Mouse (Mus musculus) liver, embryonic 12.5 days (tissue): ENCODE data around the gene Fasn. TPM values are rescaled to one million over a fixed set of nuclear protein-coding genes. Genes with fewer than 3 reads are reported as not detected.
"Not testable (repeated sequence)": the region's sequence is repeated elsewhere in the genome, so short reads cannot be mapped to it uniquely, and the experiment has no call there.

Experiments used
- ATAC-seq: fragments of 200-750 bp; cut with Nextera tagmentation; 2 replicates; pipeline ENCODE4 v1.8.0; 2017; ENCODE audit warnings: moderate number of reproducible peaks, mild to moderate bottlenecking, moderate library complexity
- H3K27ac ChIP-seq: fragments of 300-500 bp; sonication (generic); 2 replicates; pipeline ENCODE4 v1.5.1; 2016; ENCODE audit warnings: mild to moderate bottlenecking
- H3K27me3 ChIP-seq: fragments of 300-500 bp; sonication (generic); replicated peaks from 2 replicates; pipeline ENCODE4 v1.6.1; 2016; ENCODE audit warnings: mild to moderate bottlenecking, moderate library complexity
- H3K36me3 ChIP-seq: fragments of 300-500 bp; sonication (generic); 2 replicates; pipeline ENCODE4 v1.6.1; 2016; ENCODE audit warnings: mild to moderate bottlenecking, moderate library complexity
- H3K4me1 ChIP-seq: fragments of 300-500 bp; sonication (generic); 2 replicates; pipeline ENCODE4 v1.6.1; 2016
- H3K4me2 ChIP-seq: fragments of 300-500 bp; sonication (generic); 2 replicates; pipeline ENCODE4 v1.6.1; 2016; ENCODE audit warnings: mild to moderate bottlenecking, moderate library complexity
- H3K4me3 ChIP-seq: fragments of 300-500 bp; sonication (generic); 2 replicates; pipeline ENCODE4 v1.5.1; 2016; ENCODE audit warnings: mild to moderate bottlenecking, moderate library complexity
- H3K9ac ChIP-seq: fragments of 300-500 bp; sonication (generic); 2 replicates; pipeline ENCODE4 v1.6.1; 2016; ENCODE audit warnings: mild to moderate bottlenecking, moderate library complexity
- H3K9me3 ChIP-seq: fragments of 300-500 bp; sonication (generic); replicated peaks from 2 replicates; pipeline ENCODE4 v1.6.1; 2016; ENCODE audit warnings: mild to moderate bottlenecking, moderate library complexity
- WGBS: fragments of 180-500 bp; shearing (Covaris S2); methylation state at CpG from one replicate; pipeline ENCODE4 v1.1.7; 2016; ENCODE audit not compliant: insufficient replicate concordance; 5-methylcytosine and 5-hydroxymethylcytosine counted together
- polyA plus RNA-seq: library from polyadenylated mRNA; unstranded; fragments of >200 nt; fragmentation: Nextera tagmentation; extraction: Ambion mirVana; gene quantifications from 2 replicates; pipeline ENCODE4 v1.2.1, GENCODE M21; 2016

Fasn gene
- 35.9 and 40.3 TPM in 2 replicates for polyA plus RNA-seq

- H3K4me3 ChIP-seq = peak within 1 kb of the TSS; percentile 77
- H3K9me3 ChIP-seq = no peaks in the 10 kb centered on the region
- peak within 1 kb of the TSS; percentile 90 for H3K27ac ChIP-seq
- H3K36me3 ChIP-seq = peaks cover 40% of the 10 kb centered on the region
- H3K4me2 ChIP-seq = peak within 1 kb of the TSS; percentile 95
- H3K27me3 ChIP-seq = 0 out of 2 replicates have a peak, but pooled peaks cover 4% of the 10 kb centered on the region
- under 1% methylated on average over 103 of the region's 109 CpGs for WGBS
- ATAC-seq = peak; percentile 83
- H3K9ac ChIP-seq = peak within 1 kb of the TSS; percentile 88
- H3K4me1 ChIP-seq = peaks cover 50% of the 10 kb centered on the region
These were observed at the start of gene Fasn for GRCm38 (mm10) chr11:120823956-120824786. TSS of gene Fasn (minus strand) at chr11:120824547.

- WGBS = 73% methylated on average over 6 of the region's 6 CpGs
- no peak overlapping the region for H3K9ac ChIP-seq
- H3K27ac ChIP-seq = no peak overlapping the region
- H3K4me3 ChIP-seq = no peak overlapping the region
- no peaks in the 10 kb centered on the region for H3K27me3 ChIP-seq
- no peak overlapping the region for H3K4me2 ChIP-seq
- H3K4me1 ChIP-seq = peaks cover 9% of the 10 kb centered on the region
- ATAC-seq = no peak
- H3K9me3 ChIP-seq = no peaks in the 10 kb centered on the region
- no peaks in the 10 kb centered on the region for H3K36me3 ChIP-seq
These were observed 48.9 kb upstream of the Fasn start for GRCm38 (mm10) chr11:120873206-120873605.

- H3K27ac ChIP-seq = no peak overlapping the region
These were observed 47.2 kb upstream of the Fasn start for GRCm38 (mm10) chr11:120871521-120871920.

GRCm38 (mm10) chr11:120865816-120866215 is 41.5 kb upstream of the Fasn start:
- Histone ChIP-seq H3K9ac (no peak overlapping the region), H3K27ac (no peak overlapping the region), H3K36me3 (peaks cover 5% of the 10 kb centered on the region; the same call in 1 of the 2 replicates), H3K4me1 (no peaks in the 10 kb centered on the region), H3K9me3 (no peaks in the 10 kb centered on the region), H3K27me3 (no peaks in the 10 kb centered on the region), H3K4me2 (no peak overlapping the region), H3K4me3 (no peak overlapping the region)
- WGBS = 72% methylated on average over 1 of the region's 1 CpGs
- no peak for ATAC-seq

More at GRCm38 (mm10) chr11:120871521-120871920, 47.2 kb upstream of the Fasn start:
- ATAC-seq = no peak
- H3K4me2 ChIP-seq = no peak overlapping the region
- WGBS = 91% methylated on average over 9 of the region's 9 CpGs
- no peaks in the 10 kb centered on the region for H3K27me3 ChIP-seq
- no peaks in the 10 kb centered on the region for H3K36me3 ChIP-seq
- H3K4me1 ChIP-seq = peaks cover 9% of the 10 kb centered on the region
- H3K4me3 ChIP-seq = no peak overlapping the region
- H3K9ac ChIP-seq = no peak overlapping the region
- no peaks in the 10 kb centered on the region for H3K9me3 ChIP-seq

- H3K4me2 ChIP-seq = no peak overlapping the region
- H3K27me3 ChIP-seq = no peaks in the 10 kb centered on the region
- WGBS = 78% methylated on average over 10 of the region's 10 CpGs
- H3K36me3 ChIP-seq = peaks cover 31% of the 10 kb centered on the region
- H3K4me3 ChIP-seq = no peak overlapping the region
- ATAC-seq = no peak
- H3K9ac ChIP-seq = no peak overlapping the region
- H3K27ac ChIP-seq = no peak overlapping the region
- no peaks in the 10 kb centered on the region for H3K4me1 ChIP-seq
- no peaks in the 10 kb centered on the region for H3K9me3 ChIP-seq
These were observed 38.5 kb upstream of the Fasn start for GRCm38 (mm10) chr11:120862819-120863218.

GRCm38 (mm10) chr11:120855938-120856337 is 31.6 kb upstream of the Fasn start:
- not testable (repeated sequence) for H3K4me2 ChIP-seq, H3K9me3 ChIP-seq, H3K9ac ChIP-seq, H3K27me3 ChIP-seq, H3K27ac ChIP-seq, H3K4me3 ChIP-seq
- ATAC-seq = peak; percentile 68
- 87% methylated on average over 3 of the region's 3 CpGs for WGBS
- peaks cover 34% of the 10 kb centered on the region for H3K4me1 ChIP-seq
- H3K36me3 ChIP-seq = peaks cover 37% of the 10 kb centered on the region

GRCm38 (mm10) chr11:120853788-120854187 is 29.4 kb upstream of the Fasn start:
- WGBS = 72% methylated on average over 4 of the region's 4 CpGs
- ATAC-seq = no peak
- Histone ChIP-seq H3K4me3 (no peak overlapping the region), H3K9ac (0 out of 2 replicates have a peak overlapping the region, but pooled peaks have one; percentile 3), H3K4me1 (peaks cover 44% of the 10 kb centered on the region), H3K36me3 (peaks cover 17% of the 10 kb centered on the region; the same call in 1 of the 2 replicates), H3K27ac (no peak overlapping the region), H3K4me2 (no peak overlapping the region), H3K27me3 (no peaks in the 10 kb centered on the region), H3K9me3 (no peaks in the 10 kb centered on the region)

- Histone ChIP-seq H3K4me2 (no peak overlapping the region), H3K9ac (no peak overlapping the region), H3K4me3 (no peak overlapping the region), H3K27ac (no peak overlapping the region), H3K9me3 (no peaks in the 10 kb centered on the region), H3K4me1 (peaks cover 44% of the 10 kb centered on the region), H3K36me3 (peaks cover 11% of the 10 kb centered on the region; the same call in 1 of the 2 replicates), H3K27me3 (no peaks in the 10 kb centered on the region)
- 93% methylated on average over 4 of the region's 4 CpGs for WGBS
- ATAC-seq = no peak
These were observed 28.8 kb upstream of the Fasn start for GRCm38 (mm10) chr11:120853158-120853557.

- H3K36me3 ChIP-seq = peaks cover 10% of the 10 kb centered on the region; the same call in 1 of the 2 replicates
- ATAC-seq = no peak
- H3K27ac ChIP-seq = peak overlapping the region; percentile 36; the same call in 1 of the 2 replicates
- 0 out of 2 replicates have a peak overlapping the region, but pooled peaks have one; percentile 12 for H3K9ac ChIP-seq
- no peaks in the 10 kb centered on the region for H3K9me3 ChIP-seq
- H3K4me1 ChIP-seq = peaks cover 44% of the 10 kb centered on the region
- WGBS = 68% methylated on average over 11 of the region's 11 CpGs
- no peaks in the 10 kb centered on the region for H3K27me3 ChIP-seq
- H3K4me2 ChIP-seq = no peak overlapping the region
- no peak overlapping the region for H3K4me3 ChIP-seq
These were observed 28.0 kb upstream of the Fasn start for GRCm38 (mm10) chr11:120852083-120852935.

- no peak overlapping the region for H3K27ac ChIP-seq
- peaks cover 44% of the 10 kb centered on the region for H3K4me1 ChIP-seq
- ATAC-seq = no peak
- H3K4me3 ChIP-seq = no peak overlapping the region
- H3K9ac ChIP-seq = no peak overlapping the region
- H3K36me3 ChIP-seq = peaks cover 10% of the 10 kb centered on the region; the same call in 1 of the 2 replicates
- no peak overlapping the region for H3K4me2 ChIP-seq
- H3K9me3 ChIP-seq = no peaks in the 10 kb centered on the region
- WGBS = 78% methylated on average over 2 of the region's 2 CpGs
- no peaks in the 10 kb centered on the region for H3K27me3 ChIP-seq
These were observed 27.2 kb upstream of the Fasn start for GRCm38 (mm10) chr11:120851582-120851981.

- no peak for ATAC-seq
- H3K27ac ChIP-seq = no peak overlapping the region; the same call in 1 of the 2 replicates
- H3K27me3 ChIP-seq = no peaks in the 10 kb centered on the region
- 78% methylated on average over 1 of the region's 1 CpGs for WGBS
- peaks cover 10% of the 10 kb centered on the region; the same call in 1 of the 2 replicates for H3K36me3 ChIP-seq
- no peak overlapping the region for H3K4me3 ChIP-seq
- peaks cover 41% of the 10 kb centered on the region for H3K4me1 ChIP-seq
- H3K9me3 ChIP-seq = no peaks in the 10 kb centered on the region
- no peak overlapping the region for H3K4me2 ChIP-seq
- no peak overlapping the region; the same call in 1 of the 2 replicates for H3K9ac ChIP-seq
These were observed 26.8 kb upstream of the Fasn start for GRCm38 (mm10) chr11:120851132-120851531.
